Mouse (Mus musculus) intestine, embryonic 15.5 days (tissue): ENCODE measurements around the gene Rnaseh2c. TPM values are rescaled to one million over a fixed set of nuclear protein-coding genes. Genes with fewer than 3 reads are reported as not detected.

Experiments used
- ATAC-seq: fragments of 200-750 bp; cut with Nextera tagmentation; 2 replicates; pipeline ENCODE4 v1.8.0; 2017; ENCODE audit warnings: moderate TSS enrichment, moderate library complexity
- H3K27ac ChIP-seq: fragments of 300-500 bp; sonication (generic); 2 replicates; pipeline ENCODE4 v1.5.1; 2015; ENCODE audit warnings: mild to moderate bottlenecking, inconsistent platforms
- H3K27me3 ChIP-seq: fragments of 300-500 bp; sonication (generic); replicated peaks from 2 replicates; pipeline ENCODE4 v1.6.1; 2015; ENCODE audit warnings: inconsistent platforms
- H3K36me3 ChIP-seq: fragments of 300-500 bp; sonication (generic); 2 replicates; pipeline ENCODE4 v1.6.1; 2015; ENCODE audit warnings: inconsistent platforms
- H3K4me1 ChIP-seq: fragments of 300-500 bp; sonication (generic); replicated peaks from 2 replicates; pipeline ENCODE4 v1.6.1; 2015; ENCODE audit warnings: inconsistent platforms
- H3K4me2 ChIP-seq: fragments of 300-500 bp; sonication (generic); replicated peaks from 2 replicates; pipeline ENCODE4 v1.6.1; 2015; ENCODE audit warnings: mild to moderate bottlenecking, inconsistent platforms
- H3K4me3 ChIP-seq: fragments of 300-500 bp; sonication (generic); replicated peaks from 2 replicates; pipeline ENCODE4 v1.5.1; 2015; ENCODE audit warnings: inconsistent platforms
- H3K9ac ChIP-seq: fragments of 300-500 bp; sonication (generic); 2 replicates; pipeline ENCODE4 v1.6.1; 2015; ENCODE audit warnings: inconsistent platforms
- H3K9me3 ChIP-seq: fragments of 300-500 bp; sonication (generic); 2 replicates; pipeline ENCODE4 v1.6.1; 2016; ENCODE audit warnings: inconsistent platforms
- WGBS: fragments of 180-500 bp; shearing (Covaris S2); methylation state at CpG from one replicate; pipeline ENCODE4 v1.1.7; 2015; 5-methylcytosine and 5-hydroxymethylcytosine counted together
- polyA plus RNA-seq: library from polyadenylated mRNA; unstranded; fragments of >200 nt; fragmentation: Nextera tagmentation; extraction: Ambion mirVana; gene quantifications from 2 replicates; pipeline ENCODE4 v1.2.1, GENCODE M21; 2015

Gene Rnaseh2c
- polyA plus RNA-seq: 128 and 149 TPM in 2 replicates

GRCm38 (mm10) chr19:5601752-5602541 is at the start of gene Rnaseh2c:
TSS of gene Rnaseh2c (plus strand) at chr19:5601873.
- Histone ChIP-seq H3K4me1 (peaks cover 12% of the 10 kb centered on the region), H3K4me3 (peak within 1 kb of the TSS; percentile 68), H3K27me3 (no peaks in the 10 kb centered on the region), H3K9ac (peak within 1 kb of the TSS; percentile 92), H3K36me3 (peaks cover 26% of the 10 kb centered on the region), H3K4me2 (peak within 1 kb of the TSS; percentile 93), H3K27ac (peak within 1 kb of the TSS; percentile 88), H3K9me3 (no peaks in the 10 kb centered on the region)
- ATAC-seq: peak; percentile 90
- WGBS: under 1% methylated on average over 64 of the region's 64 CpGs

GRCm38 (mm10) chr19:5553802-5554201 is 47.9 kb upstream of the Rnaseh2c start:
- H3K27ac ChIP-seq: peak overlapping the region; percentile 64
- H3K9me3 ChIP-seq: no peaks in the 10 kb centered on the region
- H3K4me3 ChIP-seq: no peak overlapping the region
- peak overlapping the region; percentile 45 for H3K4me2 ChIP-seq
- ATAC-seq: peak; percentile 80
- peaks cover 2% of the 10 kb centered on the region; the same call in 1 of the 2 replicates for H3K36me3 ChIP-seq
- H3K9ac ChIP-seq: peak overlapping the region; percentile 20; the same call in 1 of the 2 replicates
- H3K4me1 ChIP-seq: peaks cover 20% of the 10 kb centered on the region
- 43% methylated on average over 8 of the region's 8 CpGs for WGBS
- H3K27me3 ChIP-seq: peaks cover 16% of the 10 kb centered on the region

- no peak overlapping the region for H3K4me3 ChIP-seq
- peak overlapping the region; percentile 64 for H3K27ac ChIP-seq
- peaks cover 20% of the 10 kb centered on the region for H3K27me3 ChIP-seq
- H3K9ac ChIP-seq: no peak overlapping the region
- H3K36me3 ChIP-seq: peaks cover 2% of the 10 kb centered on the region; the same call in 1 of the 2 replicates
- peaks cover 20% of the 10 kb centered on the region for H3K4me1 ChIP-seq
- H3K4me2 ChIP-seq: peak overlapping the region; percentile 45
- WGBS: 64% methylated on average over 14 of the region's 14 CpGs
- H3K9me3 ChIP-seq: no peaks in the 10 kb centered on the region
- ATAC-seq: peak; percentile 87
Measured at GRCm38 (mm10) chr19:5554212-5554611, 47.5 kb upstream of the Rnaseh2c start.

DNA sequence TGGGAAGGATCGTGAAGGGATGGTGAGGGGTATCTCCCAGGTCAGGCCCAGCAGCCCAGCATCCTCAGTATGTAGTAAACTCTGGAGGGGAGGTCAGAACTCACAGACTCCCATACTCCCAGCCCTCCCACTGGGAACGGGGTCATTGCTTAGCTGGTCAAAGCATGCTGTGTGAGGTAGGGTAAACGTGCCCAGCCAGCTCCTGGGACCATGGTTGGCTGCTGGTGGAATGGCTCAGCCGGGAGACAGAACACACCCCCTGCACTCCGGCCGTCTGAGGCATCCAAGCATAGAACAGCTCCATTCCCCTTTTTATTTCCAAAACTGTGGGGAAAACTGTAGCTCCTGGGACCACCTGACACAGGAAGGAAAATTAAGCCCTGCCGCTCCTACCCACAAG is 43.5 kb upstream of the Rnaseh2c start:
- Histone ChIP-seq H3K9ac (peak overlapping the region; percentile 57), H3K4me1 (peaks cover 34% of the 10 kb centered on the region), H3K4me2 (peak overlapping the region; percentile 64), H3K9me3 (no peaks in the 10 kb centered on the region), H3K27ac (no peak overlapping the region), H3K4me3 (peak overlapping the region; percentile 53), H3K27me3 (peaks cover 45% of the 10 kb centered on the region), H3K36me3 (no peaks in the 10 kb centered on the region)
- ATAC-seq: no peak
- WGBS: 39% methylated on average over 7 of the region's 7 CpGs

DNA sequence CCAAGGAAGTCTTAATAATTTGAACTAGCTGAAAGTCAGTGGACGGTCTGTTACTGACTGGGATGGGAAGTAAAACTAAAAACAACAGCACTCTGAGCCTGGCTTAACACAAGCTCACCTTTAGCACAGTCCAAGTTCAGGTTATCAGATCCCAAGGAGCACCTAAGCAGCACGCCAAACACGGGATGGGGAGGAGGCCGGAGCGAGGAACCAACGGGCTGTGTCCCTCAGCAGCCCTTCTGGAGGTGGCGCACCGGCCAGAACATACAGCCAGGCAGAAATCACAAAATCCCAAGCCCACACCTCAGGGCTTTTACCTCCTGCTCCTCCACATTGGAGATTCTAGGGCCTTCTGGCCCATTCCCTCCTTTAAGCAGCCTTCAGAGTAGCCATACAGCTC is 42.9 kb upstream of the Rnaseh2c start:
- Histone ChIP-seq H3K27ac (peak overlapping the region; percentile 86), H3K27me3 (peaks cover 45% of the 10 kb centered on the region), H3K4me1 (peaks cover 28% of the 10 kb centered on the region), H3K36me3 (no peaks in the 10 kb centered on the region), H3K4me2 (peak overlapping the region; percentile 64), H3K9ac (peak overlapping the region; percentile 57), H3K9me3 (no peaks in the 10 kb centered on the region), H3K4me3 (peak overlapping the region; percentile 53)
- WGBS: 37% methylated on average over 8 of the region's 8 CpGs
- ATAC-seq: no peak

- H3K9ac ChIP-seq: peak overlapping the region; percentile 57
- peak; percentile 32 for ATAC-seq
- no peaks in the 10 kb centered on the region for H3K9me3 ChIP-seq
- 13% methylated on average over 8 of the region's 8 CpGs for WGBS
- H3K27me3 ChIP-seq: peaks cover 45% of the 10 kb centered on the region
- H3K4me2 ChIP-seq: peak overlapping the region; percentile 64
- H3K36me3 ChIP-seq: no peaks in the 10 kb centered on the region
- H3K27ac ChIP-seq: peak overlapping the region; percentile 86
- H3K4me3 ChIP-seq: peak overlapping the region; percentile 53
- peaks cover 28% of the 10 kb centered on the region for H3K4me1 ChIP-seq
Measured at GRCm38 (mm10) chr19:5559229-5559628, 42.4 kb upstream of the Rnaseh2c start.

DNA sequence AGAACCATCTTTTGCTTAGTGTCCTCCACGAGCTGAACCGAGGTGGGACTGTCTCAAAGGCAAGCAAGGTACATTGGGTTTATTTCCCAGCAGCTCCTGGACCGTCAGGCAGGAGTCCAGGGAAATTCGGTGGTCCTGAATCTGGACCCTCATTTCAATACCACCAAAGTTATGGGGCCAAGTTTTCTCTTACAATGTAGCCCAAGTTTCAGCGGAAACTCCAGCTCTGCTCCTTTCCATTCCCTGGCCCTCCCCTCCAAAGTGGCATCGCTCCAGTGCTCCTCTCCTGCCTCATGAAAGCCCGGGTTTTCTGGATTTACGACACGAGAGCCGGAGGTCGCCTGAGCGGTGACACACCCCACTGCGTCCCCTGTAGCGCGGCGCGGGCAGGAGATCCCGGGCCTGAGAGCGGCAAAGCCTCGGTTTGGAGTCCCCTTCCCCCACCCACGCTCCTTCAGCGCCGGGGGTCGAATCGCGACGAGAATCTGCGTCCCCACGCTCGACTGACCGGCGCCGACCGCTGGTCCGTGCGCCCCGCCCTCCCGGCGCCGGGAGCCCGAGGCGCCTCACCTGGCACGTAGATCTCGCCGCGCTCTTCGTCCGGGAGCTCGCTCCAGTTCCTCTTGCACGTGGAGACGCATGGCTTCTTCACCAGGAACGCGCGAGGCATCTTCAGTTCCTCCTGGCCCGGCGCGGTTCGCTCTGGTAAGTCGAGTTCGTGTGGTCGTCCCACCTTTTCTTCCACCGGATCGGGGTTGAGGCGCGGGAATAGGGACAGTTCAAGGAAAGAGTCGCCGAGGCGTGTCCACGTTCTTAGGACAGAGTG is 41.8 kb upstream of the Rnaseh2c start:
- no peaks in the 10 kb centered on the region for H3K36me3 ChIP-seq
- peak; percentile 14 for ATAC-seq
- H3K4me1 ChIP-seq: peaks cover 31% of the 10 kb centered on the region
- peaks cover 45% of the 10 kb centered on the region for H3K27me3 ChIP-seq
- H3K4me2 ChIP-seq: peak overlapping the region; percentile 64
- H3K4me3 ChIP-seq: peak overlapping the region; percentile 53
- H3K9ac ChIP-seq: peak overlapping the region; percentile 57
- peak overlapping the region; percentile 86 for H3K27ac ChIP-seq
- under 1% methylated on average over 69 of the region's 69 CpGs for WGBS
- H3K9me3 ChIP-seq: no peaks in the 10 kb centered on the region

DNA sequence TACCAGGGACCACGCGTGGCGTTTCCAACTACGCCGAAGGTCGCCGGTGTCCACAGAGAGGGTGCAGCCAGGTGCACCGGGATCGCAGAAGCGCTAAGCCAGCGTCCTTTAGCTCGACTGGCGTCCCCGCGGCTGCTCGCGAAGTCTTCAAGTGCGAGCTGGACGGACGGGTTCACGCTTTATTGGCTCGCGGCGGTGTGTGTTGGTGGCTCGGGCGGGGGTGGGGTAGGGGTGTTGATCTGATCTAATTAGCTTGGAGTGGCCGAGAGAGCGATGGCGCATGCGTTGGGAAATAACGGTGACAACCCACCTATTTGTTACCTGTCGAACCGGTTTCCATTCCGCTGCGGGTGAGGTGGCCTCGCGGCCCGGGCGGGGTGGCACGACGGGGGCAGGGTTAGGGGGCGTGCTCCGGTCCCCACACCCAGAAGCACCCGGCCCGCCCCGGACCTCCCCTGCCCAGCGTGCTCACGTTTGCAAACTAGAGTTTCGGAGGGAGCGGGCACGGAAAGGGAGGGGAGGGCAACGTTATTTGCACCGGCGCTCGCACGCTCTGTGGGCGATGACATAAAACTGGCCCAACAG is 41.1 kb upstream of the Rnaseh2c start, which contains the start of gene Ovol1:
TSS of gene Ovol1 (minus strand) at position 190 of the 585 bp plus-strand sequence.
- peaks cover 28% of the 10 kb centered on the region for H3K4me1 ChIP-seq
- H3K36me3 ChIP-seq: no peaks in the 10 kb centered on the region
- H3K4me3 ChIP-seq: peak within 1 kb of the TSS; percentile 53
- H3K4me2 ChIP-seq: peak within 1 kb of the TSS; percentile 64
- H3K9me3 ChIP-seq: no peaks in the 10 kb centered on the region
- peak; percentile 88 for ATAC-seq
- under 1% methylated on average over 57 of the region's 57 CpGs for WGBS
- H3K27me3 ChIP-seq: peaks cover 45% of the 10 kb centered on the region
- peak within 1 kb of the TSS; percentile 57 for H3K9ac ChIP-seq
- H3K27ac ChIP-seq: peak within 1 kb of the TSS; percentile 86

- H3K27me3 ChIP-seq: peaks cover 45% of the 10 kb centered on the region
- 13% methylated on average over 10 of the region's 10 CpGs for WGBS
- H3K27ac ChIP-seq: peak overlapping the region; percentile 86
- ATAC-seq: peak; percentile 31
- peak overlapping the region; percentile 64 for H3K4me2 ChIP-seq
- no peaks in the 10 kb centered on the region for H3K36me3 ChIP-seq
- peaks cover 28% of the 10 kb centered on the region for H3K4me1 ChIP-seq
- H3K9me3 ChIP-seq: no peaks in the 10 kb centered on the region
- peak overlapping the region; percentile 53 for H3K4me3 ChIP-seq
- peak overlapping the region; percentile 46 for H3K9ac ChIP-seq
Measured at GRCm38 (mm10) chr19:5561252-5561790, 40.4 kb upstream of the Rnaseh2c start.

- Histone ChIP-seq H3K36me3 (no peaks in the 10 kb centered on the region), H3K27ac (peak overlapping the region; percentile 86), H3K27me3 (peaks cover 44% of the 10 kb centered on the region), H3K9me3 (no peaks in the 10 kb centered on the region), H3K9ac (peak overlapping the region; percentile 46; the same call in 1 of the 2 replicates), H3K4me1 (peaks cover 28% of the 10 kb centered on the region), H3K4me3 (peak overlapping the region; percentile 53; the same call in 1 of the 2 replicates), H3K4me2 (peak overlapping the region; percentile 64; the same call in 1 of the 2 replicates)
- ATAC-seq: no peak
- 44% methylated on average over 3 of the region's 3 CpGs for whole genome bisulfite sequencing
Measured at GRCm38 (mm10) chr19:5561886-5562285, 39.8 kb upstream of the Rnaseh2c start.

DNA sequence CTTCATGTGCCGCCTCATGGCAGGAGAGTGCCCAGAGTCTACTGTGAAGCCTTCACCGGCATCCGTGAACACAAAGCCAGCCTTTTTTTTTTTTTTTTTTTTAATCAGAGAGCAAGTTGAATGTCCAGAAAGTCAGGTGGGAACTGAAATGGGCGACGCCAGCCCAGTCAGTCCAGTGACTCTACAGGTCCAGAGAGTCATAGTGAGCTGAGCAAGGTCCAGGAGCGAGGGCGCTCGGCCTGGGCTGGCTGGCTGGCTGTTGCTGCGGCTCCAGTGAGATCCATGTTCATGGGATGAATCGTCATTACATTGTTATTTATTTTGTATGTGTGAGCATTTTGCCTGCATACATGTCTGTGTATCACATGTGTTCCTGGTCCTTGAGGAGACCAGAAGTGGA is 38.9 kb upstream of the Rnaseh2c start:
- ATAC-seq: no peak
- H3K27ac ChIP-seq: no peak overlapping the region
- WGBS: 89% methylated on average over 10 of the region's 10 CpGs
- peaks cover 39% of the 10 kb centered on the region for H3K27me3 ChIP-seq
- no peak overlapping the region for H3K4me3 ChIP-seq
- H3K4me1 ChIP-seq: peaks cover 30% of the 10 kb centered on the region
- no peak overlapping the region for H3K9ac ChIP-seq
- no peaks in the 10 kb centered on the region for H3K36me3 ChIP-seq
- no peaks in the 10 kb centered on the region for H3K9me3 ChIP-seq
- no peak overlapping the region for H3K4me2 ChIP-seq
